Mouse (Mus musculus): ENCODE results near the gene Cdk14. TPM values are rescaled to one million over a fixed set of nuclear protein-coding genes. Genes with fewer than 3 reads are reported as not detected.

Gene Cdk14
- 0.20 TPM for polyA plus RNA-seq (2017; shearing (Covaris generic))

DNA sequence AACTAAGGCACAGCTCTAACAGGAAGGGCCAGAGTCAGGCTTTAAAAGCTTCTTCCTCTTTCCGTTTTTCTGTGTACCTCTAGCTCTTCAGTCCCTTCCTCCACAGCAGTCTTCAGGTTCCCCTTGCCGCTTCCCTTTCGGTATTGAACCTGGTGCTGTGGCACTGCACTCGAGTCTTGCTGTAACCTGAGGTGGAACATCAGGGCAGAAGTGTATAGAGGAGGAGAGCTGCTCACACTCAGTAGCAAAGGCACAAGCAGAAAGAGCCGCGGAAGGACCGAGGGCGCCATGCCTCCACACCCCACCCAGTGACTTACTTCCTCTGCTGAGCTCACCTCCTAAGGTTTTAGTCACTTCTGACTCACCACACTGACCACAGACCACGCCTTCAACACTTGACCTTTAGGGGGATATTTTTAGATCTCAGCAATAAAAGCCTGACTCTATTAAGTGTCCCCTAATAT, at the start of gene Cdk14:
Gene Cdk14, minus strand, starts transcription at position 321 of the 464 bp plus-strand sequence.

DNA sequence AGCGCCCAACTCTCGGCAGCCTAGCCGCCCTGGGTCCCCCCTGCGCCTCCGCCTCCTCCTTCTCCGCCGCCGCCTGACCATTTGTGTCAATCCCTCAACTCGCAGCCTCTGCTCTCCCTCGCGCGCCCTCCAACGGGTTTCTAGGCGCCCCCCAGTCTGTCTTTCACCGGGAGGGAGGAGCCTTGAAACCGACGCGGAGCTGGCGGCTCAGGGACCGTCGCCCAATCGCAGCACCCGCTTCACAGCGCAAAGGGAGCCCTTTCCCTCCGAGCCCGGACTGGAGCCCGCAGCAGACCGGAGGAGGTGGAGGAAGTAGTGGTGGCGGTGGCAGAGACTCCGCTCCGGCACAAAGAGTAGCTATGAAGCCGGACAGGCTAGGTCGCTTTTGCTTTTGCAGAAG, 662.2 kb downstream of the Cdk14 start, which contains the start of gene Fzd1:
Gene Fzd1, minus strand, starts transcription at position 134 of the 400 bp plus-strand sequence.

Other genes with a start within 250 kb of the Cdk14 start
- gene 1700015F17Rik, start 58.8 kb upstream of the Cdk14 start, polyA plus RNA-seq (2017; shearing (Covaris generic)) = not detected
- 2.2 TPM for gene Cldn12, start 94.6 kb upstream of the Cdk14 start, polyA plus RNA-seq (2017; shearing (Covaris generic))
- 16.6 TPM for gene Gtpbp10, start 139.2 kb upstream of the Cdk14 start, polyA plus RNA-seq (2017; shearing (Covaris generic))
- gene Gm8773, start 153.5 kb upstream of the Cdk14 start, polyA plus RNA-seq (2017; shearing (Covaris generic)) = not detected
- not detected for gene Cfap69, start 243.9 kb upstream of the Cdk14 start, polyA plus RNA-seq (2017; shearing (Covaris generic))

All from CD4-positive, CD25-positive, alpha-beta regulatory T cell, adult 9 weeks (primary cell).